Mouse (Mus musculus): ENCODE data around the gene Zdhhc14. TPM values are rescaled to one million over a fixed set of nuclear protein-coding genes. Genes with fewer than 3 reads are reported as not detected.

Gene Zdhhc14
- polyA plus RNA-seq, 2 experiments = 2.6 to 5.8 TPM

DNA sequence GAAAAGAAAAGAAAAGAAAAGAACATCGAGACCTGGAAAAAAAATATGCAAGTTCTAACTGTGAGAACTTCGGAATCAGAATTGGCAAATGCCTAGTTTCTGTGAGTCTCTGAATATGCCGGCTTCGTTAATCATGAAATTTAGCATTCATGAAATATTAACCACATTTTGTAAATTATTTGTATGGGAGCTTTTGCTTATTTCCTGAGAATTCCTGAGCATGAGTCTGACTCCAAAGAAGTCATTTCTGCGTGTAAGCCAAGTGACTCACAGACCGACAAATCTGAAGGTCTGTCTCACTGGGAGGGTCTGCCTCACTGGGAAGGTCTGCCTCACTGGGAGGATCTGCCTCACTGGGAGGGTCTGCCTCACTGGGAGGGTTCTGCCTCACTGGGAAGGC, 248.7 kb downstream of the Zdhhc14 start:
- Histone ChIP-seq H3K4me1 (replicated peaks; ENCODE audit: control insufficient read depth in 2 of 2, insufficient read depth in 2 of 2, low read length in 1 of 2) (no peaks in the 10 kb centered on the region), H3K9ac (replicated peaks) (no peak overlapping the region), H3K4me2 (ENCODE audit: low read depth) (no peak overlapping the region), H3K9me3 (ENCODE audit: control insufficient read depth, low read length) (no peaks in the 10 kb centered on the region), H3K4me3 (ENCODE audit: insufficient read depth in 1 of 2, low read depth in 2 of 2, low read length in 2 of 2) (no peak overlapping the region), H3K27ac (no peak overlapping the region), H3K36me3 (replicated peaks; ENCODE audit: control insufficient read depth, insufficient read depth, low read depth) (no peaks in the 10 kb centered on the region; the same call in 1 of the 2 replicates), H3K27me3 (ENCODE audit: control insufficient read depth, insufficient read depth, low read length) (no peaks in the 10 kb centered on the region)
- ATAC-seq (ENCODE audit: insufficient read depth) (no peak), DNase-seq (ENCODE audit: low read depth in 3 of 3, low spot score in 3 of 3) (no peak)
- 87% methylated on average over 6 of the region's 6 CpGs for WGBS (ENCODE audit: insufficient replicate concordance)
- TF ChIP-seq EP300 (IDR thresholded peaks at IDR 0.05; ENCODE audit: low read depth) = no peak
- no peak for TF ChIP-seq CTCF (IDR thresholded peaks at IDR 0.05; ENCODE audit: low read depth)

DNA sequence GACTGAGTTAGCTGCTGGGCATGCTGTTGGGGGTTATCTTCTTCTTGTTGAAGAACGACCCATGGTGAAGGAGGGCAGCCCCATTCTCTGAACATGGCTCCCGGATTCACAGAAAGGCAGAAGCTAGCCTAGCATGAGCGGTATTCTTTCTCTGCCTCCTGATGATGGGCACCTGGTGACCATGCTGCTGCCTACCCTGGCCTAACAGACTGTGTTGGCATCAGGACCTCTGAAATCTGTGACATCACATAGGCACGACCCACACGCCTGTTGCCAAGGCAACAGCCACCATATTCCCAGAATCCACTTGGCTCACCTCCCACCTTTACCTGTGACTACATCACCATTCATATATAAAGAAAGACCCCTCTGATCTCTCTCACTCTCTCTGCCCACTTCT, 251.7 kb downstream of the Zdhhc14 start:
- H3K9me3 ChIP-seq (ENCODE audit: control insufficient read depth, low read length) = no peaks in the 10 kb centered on the region
- no peaks in the 10 kb centered on the region for H3K36me3 ChIP-seq (replicated peaks; ENCODE audit: control insufficient read depth, insufficient read depth, low read depth)
- TF ChIP-seq CTCF (IDR thresholded peaks at IDR 0.05; ENCODE audit: low read depth) = no peak
- TF ChIP-seq EP300 (IDR thresholded peaks at IDR 0.05; ENCODE audit: low read depth) = no peak
- no peak overlapping the region for H3K4me3 ChIP-seq (ENCODE audit: insufficient read depth in 1 of 2, low read depth in 2 of 2, low read length in 2 of 2)
- H3K27ac ChIP-seq = no peak overlapping the region
- DNase-seq (ENCODE audit: low read depth in 3 of 3, low spot score in 3 of 3) (no peak), ATAC-seq (ENCODE audit: insufficient read depth) (no peak)
- no peak overlapping the region for H3K4me2 ChIP-seq (ENCODE audit: low read depth)
- no peak overlapping the region for H3K9ac ChIP-seq (replicated peaks)
- H3K27me3 ChIP-seq (ENCODE audit: control insufficient read depth, insufficient read depth, low read length) = no peaks in the 10 kb centered on the region
- no peaks in the 10 kb centered on the region for H3K4me1 ChIP-seq (replicated peaks; ENCODE audit: control insufficient read depth in 2 of 2, insufficient read depth in 2 of 2, low read length in 1 of 2)
- WGBS (ENCODE audit: insufficient replicate concordance) = 79% methylated on average over 5 of the region's 5 CpGs

DNA sequence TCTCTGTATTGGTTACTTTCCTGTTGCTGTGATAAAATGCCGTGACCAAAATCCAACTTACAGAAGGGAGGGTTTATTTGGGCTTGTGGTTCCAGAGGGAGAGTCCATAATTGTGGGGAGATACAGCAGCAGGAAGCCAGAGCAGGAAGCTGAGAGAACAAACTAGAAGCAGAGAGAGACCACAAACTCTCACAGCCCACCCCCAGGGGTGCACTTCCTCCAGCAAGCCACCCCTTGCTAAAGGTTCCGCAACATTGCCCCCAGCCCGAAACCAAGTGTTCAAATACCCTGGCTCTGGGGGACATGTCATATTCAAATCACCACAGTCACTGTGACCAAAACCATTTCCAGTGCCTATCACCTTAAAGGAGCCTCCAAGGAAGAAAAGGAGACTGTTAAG, 254.0 kb downstream of the Zdhhc14 start:
- no peak for DNase-seq (ENCODE audit: low read depth in 3 of 3, low spot score in 3 of 3)
- 68% methylated on average over 3 of the region's 3 CpGs for WGBS (ENCODE audit: insufficient replicate concordance)
- Histone ChIP-seq H3K9me3 (ENCODE audit: control insufficient read depth, low read length) (no peaks in the 10 kb centered on the region), H3K27ac (no peak overlapping the region), H3K27me3 (ENCODE audit: control insufficient read depth, insufficient read depth, low read length) (no peaks in the 10 kb centered on the region), H3K4me1 (replicated peaks; ENCODE audit: control insufficient read depth in 2 of 2, insufficient read depth in 2 of 2, low read length in 1 of 2) (no peaks in the 10 kb centered on the region), H3K4me3 (ENCODE audit: insufficient read depth in 1 of 2, low read depth in 2 of 2, low read length in 2 of 2) (no peak overlapping the region), H3K4me2 (ENCODE audit: low read depth) (no peak overlapping the region), H3K36me3 (replicated peaks; ENCODE audit: control insufficient read depth, insufficient read depth, low read depth) (no peaks in the 10 kb centered on the region), H3K9ac (replicated peaks) (no peak overlapping the region)
- TF ChIP-seq CTCF (IDR thresholded peaks at IDR 0.05; ENCODE audit: low read depth) (no peak), EP300 (IDR thresholded peaks at IDR 0.05; ENCODE audit: low read depth) (no peak)
- no peak for ATAC-seq (ENCODE audit: insufficient read depth)

DNA sequence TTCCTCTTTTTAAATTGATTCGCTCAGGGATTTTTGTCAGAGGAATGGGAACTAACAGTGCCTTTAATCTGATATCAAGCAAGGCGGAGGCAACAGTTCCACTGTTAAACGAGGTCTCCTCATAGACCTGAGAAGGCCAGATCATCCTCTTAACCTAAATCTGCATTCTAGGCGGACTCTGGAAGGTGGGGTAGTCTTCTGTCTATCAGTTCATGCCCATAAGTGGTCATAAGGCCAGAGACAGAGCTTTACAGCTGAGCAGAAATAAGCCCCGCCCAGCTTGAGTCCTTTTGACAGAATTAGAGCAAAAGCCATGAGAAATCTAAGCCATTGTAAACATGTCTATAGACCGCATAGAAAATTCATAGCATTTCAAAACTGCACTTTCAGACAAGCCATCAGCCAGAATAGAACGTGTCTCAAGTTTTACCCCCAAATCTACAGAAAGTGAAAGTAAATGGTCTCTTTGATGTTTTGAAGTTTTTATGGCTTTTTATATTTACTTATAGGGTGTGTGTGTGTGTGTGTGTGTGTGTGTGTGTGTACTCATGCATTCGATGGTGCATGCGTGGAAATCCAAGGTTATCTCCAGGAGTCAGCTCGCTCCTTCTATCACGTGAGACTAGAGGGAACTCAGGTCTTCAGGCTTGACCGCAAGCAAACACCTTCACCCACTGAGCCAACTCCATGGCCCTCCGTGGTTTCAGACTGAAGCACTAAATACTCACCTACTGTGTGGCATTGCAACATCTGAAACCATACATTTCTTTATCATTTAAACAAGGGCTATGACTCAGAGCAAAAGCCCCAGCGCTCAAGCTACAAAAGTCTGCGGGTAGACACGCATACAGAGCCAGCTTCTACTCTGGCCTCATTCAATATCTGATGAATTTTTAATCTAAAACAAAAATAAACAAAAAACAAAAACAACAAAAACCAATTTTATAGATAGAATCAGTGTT, 255.5 kb downstream of the Zdhhc14 start:
- TF ChIP-seq EP300 (IDR thresholded peaks at IDR 0.05; ENCODE audit: low read depth) = no peak
- TF ChIP-seq CTCF (IDR thresholded peaks at IDR 0.05; ENCODE audit: low read depth) = no peak
- no peak overlapping the region for H3K4me2 ChIP-seq (ENCODE audit: low read depth)
- no peak for ATAC-seq (ENCODE audit: insufficient read depth)
- no peaks in the 10 kb centered on the region for H3K4me1 ChIP-seq (replicated peaks; ENCODE audit: control insufficient read depth in 2 of 2, insufficient read depth in 2 of 2, low read length in 1 of 2)
- no peak for DNase-seq (ENCODE audit: low read depth in 3 of 3, low spot score in 3 of 3)
- H3K9ac ChIP-seq (replicated peaks) = no peak overlapping the region
- no peaks in the 10 kb centered on the region for H3K36me3 ChIP-seq (replicated peaks; ENCODE audit: control insufficient read depth, insufficient read depth, low read depth)
- H3K4me3 ChIP-seq (ENCODE audit: insufficient read depth in 1 of 2, low read depth in 2 of 2, low read length in 2 of 2) = no peak overlapping the region
- H3K27ac ChIP-seq = no peak overlapping the region
- no peaks in the 10 kb centered on the region for H3K9me3 ChIP-seq (ENCODE audit: control insufficient read depth, low read length)
- H3K27me3 ChIP-seq (ENCODE audit: control insufficient read depth, insufficient read depth, low read length) = no peaks in the 10 kb centered on the region
- 69% methylated on average over 16 of the region's 16 CpGs for WGBS (ENCODE audit: insufficient replicate concordance)

DNA sequence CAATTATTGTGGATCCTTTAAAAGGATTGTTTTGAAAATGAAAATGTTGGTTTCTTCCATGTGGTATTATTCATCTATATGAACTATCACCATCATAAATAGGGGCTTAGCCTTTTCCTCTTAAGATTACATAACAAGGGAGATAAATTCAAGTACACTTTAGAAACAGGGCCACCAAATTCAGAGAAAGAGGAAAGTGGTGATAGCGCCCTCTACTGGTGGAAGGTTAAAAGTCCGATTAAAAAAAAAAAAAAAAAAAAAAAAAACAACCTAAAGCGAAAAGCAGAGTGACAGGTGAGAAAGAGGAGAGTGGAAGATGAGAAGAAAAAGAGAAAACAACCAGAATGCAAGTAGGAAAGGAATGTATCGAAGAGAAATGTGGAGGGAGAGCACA, 256.1 kb downstream of the Zdhhc14 start:
- WGBS (ENCODE audit: insufficient replicate concordance) = 11% methylated on average over 4 of the region's 4 CpGs
- H3K9me3 ChIP-seq (ENCODE audit: control insufficient read depth, low read length) = no peaks in the 10 kb centered on the region

More for the DNA sequence above, 256.1 kb downstream of the Zdhhc14 start:
- ATAC-seq (ENCODE audit: insufficient read depth) (no peak), DNase-seq (ENCODE audit: low read depth in 3 of 3, low spot score in 3 of 3) (peak in 2 of 3 experiments; percentile 26 to 40)
- H3K4me1 ChIP-seq (replicated peaks; ENCODE audit: control insufficient read depth in 2 of 2, insufficient read depth in 2 of 2, low read length in 1 of 2) = no peaks in the 10 kb centered on the region
- no peaks in the 10 kb centered on the region; the same call in 1 of the 2 replicates for H3K36me3 ChIP-seq (replicated peaks; ENCODE audit: control insufficient read depth, insufficient read depth, low read depth)
- H3K27ac ChIP-seq = no peak overlapping the region
- H3K27me3 ChIP-seq (ENCODE audit: control insufficient read depth, insufficient read depth, low read length) = no peaks in the 10 kb centered on the region
- H3K4me3 ChIP-seq (ENCODE audit: insufficient read depth in 1 of 2, low read depth in 2 of 2, low read length in 2 of 2) = no peak overlapping the region
- no peak overlapping the region for H3K4me2 ChIP-seq (ENCODE audit: low read depth)
- no peak overlapping the region for H3K9ac ChIP-seq (replicated peaks)
- TF ChIP-seq CTCF (IDR thresholded peaks at IDR 0.05; ENCODE audit: low read depth) (peak; percentile 51), EP300 (IDR thresholded peaks at IDR 0.05; ENCODE audit: low read depth) (no peak)
